In genomic region chr8:105164272-105164902, GRCm38 (mm10) we compare ENCODE assay signal across 12 mouse cellular contexts. TPM values are rescaled to one million over a fixed set of nuclear protein-coding genes. Genes with fewer than 3 reads are reported as not detected.
DNase-seq lines count a peak whose midpoint lies in the region; ATAC-seq and TF ChIP-seq lines count a peak whose summit lies in the region.
"Had no signal": no experiment of that assay in that cellular context is flagged by ENCODE, and none has a peak within 500 bp of the region (broad histone marks: within the 10 kb centered on the region; RNA-seq: fewer than 3 reads in every experiment).

No protein-coding gene starts in this region.

- intact Hi-C loops in heart, postnatal 25 days (cut with DNase I), result no loop called here

- TF ChIP-seq CTCF in olfactory bulb, adult 2 months (IDR thresholded peaks at IDR 0.05; ENCODE audit: insufficient read depth, low read depth, low read length), result no peak

- H3K4me3 ChIP-seq in heart, embryonic 10.5 days, result no peak overlapping the region
- H3K4me3 ChIP-seq in lung, embryonic 15.5 days, result no peak overlapping the region
- H3K4me3 ChIP-seq in embryonic facial prominence, embryonic 14.5 days (ENCODE audit: low read depth, low read length), result no peak overlapping the region
- no peak overlapping the region for H3K4me3 ChIP-seq in olfactory bulb, adult 2 months (ENCODE audit: insufficient read depth, low read depth, low read length)
- H3K4me3 ChIP-seq: forebrain, embryonic 13.5 days; liver, embryonic 15.5 days had no signal

- no peak for DNase-seq in heart, embryonic 10.5 days (ENCODE audit: low spot score)
- DNase-seq in heart, postnatal 25 days (ENCODE audit: low spot score), result no peak
- no peak for DNase-seq in lung, postnatal 36 days
- DNase-seq in embryonic facial prominence, embryonic 14.5 days (ENCODE audit: low spot score), result peak; percentile 83
- DNase-seq in thymus, postnatal 36 days, result no peak
- no peak for DNase-seq in ovary, postnatal 36 days (ENCODE audit: low spot score)

- TF ChIP-seq POLR2A in olfactory bulb, adult 2 months (IDR thresholded peaks at IDR 0.05; ENCODE audit: insufficient read depth, low read depth, low read length), result no peak

- H3K4me2 ChIP-seq in lung, embryonic 15.5 days, result no peak overlapping the region
- peak overlapping the region; percentile 39 for H3K4me2 ChIP-seq in embryonic facial prominence, embryonic 14.5 days (ENCODE audit: low read depth, low read length)
- H3K4me2 ChIP-seq: forebrain, embryonic 13.5 days; liver, embryonic 15.5 days had no signal

- no peaks in the 10 kb centered on the region for H3K27me3 ChIP-seq in heart, embryonic 10.5 days (ENCODE audit: insufficient read depth, poor library complexity, severe bottlenecking)
- no peaks in the 10 kb centered on the region for H3K27me3 ChIP-seq in lung, embryonic 15.5 days
- no peaks in the 10 kb centered on the region for H3K27me3 ChIP-seq in embryonic facial prominence, embryonic 14.5 days (replicated peaks; ENCODE audit: control insufficient read depth, insufficient read depth, low read length)
- H3K27me3 ChIP-seq: forebrain, embryonic 13.5 days had no signal

- no peaks in the 10 kb centered on the region for H3K9me3 ChIP-seq in heart, embryonic 10.5 days
- no peaks in the 10 kb centered on the region for H3K9me3 ChIP-seq in lung, embryonic 15.5 days
- no peaks in the 10 kb centered on the region for H3K9me3 ChIP-seq in embryonic facial prominence, embryonic 14.5 days (ENCODE audit: control insufficient read depth, low read length)
- H3K9me3 ChIP-seq: forebrain, embryonic 13.5 days; liver, embryonic 15.5 days had no signal

- ATAC-seq in lung, embryonic 15.5 days (ENCODE audit: borderline replicate concordance, extremely low read depth, low FRiP score, low TSS enrichment), result no peak
- peak; percentile 75 for ATAC-seq in embryonic facial prominence, embryonic 14.5 days (ENCODE audit: low read depth)
- ATAC-seq: forebrain, embryonic 13.5 days; midbrain, embryonic 16.5 days had no signal

- no peak overlapping the region for H3K9ac ChIP-seq in lung, embryonic 15.5 days
- no peak overlapping the region for H3K9ac ChIP-seq in embryonic facial prominence, embryonic 14.5 days (ENCODE audit: low read depth, low read length)
- H3K9ac ChIP-seq: forebrain, embryonic 13.5 days; liver, embryonic 15.5 days had no signal

- H3K27ac ChIP-seq in heart, embryonic 10.5 days, result peak overlapping the region; percentile 65
- H3K27ac ChIP-seq in lung, embryonic 15.5 days, result 0 out of 2 replicates have a peak overlapping the region, but pooled peaks have one; percentile 1
- peak overlapping the region; percentile 90 for H3K27ac ChIP-seq in embryonic facial prominence, embryonic 14.5 days (replicated peaks; ENCODE audit: low read depth, low read length)
- 0 out of 2 replicates have a peak overlapping the region, but pooled peaks have one; percentile 4 for H3K27ac ChIP-seq in olfactory bulb, adult 2 months (ENCODE audit: insufficient read depth, low read depth, low read length)
- H3K27ac ChIP-seq: forebrain, embryonic 13.5 days; liver, embryonic 15.5 days had no signal

- no peaks in the 10 kb centered on the region for H3K36me3 ChIP-seq in heart, embryonic 10.5 days
- H3K36me3 ChIP-seq in lung, embryonic 15.5 days, result no peaks in the 10 kb centered on the region
- no peaks in the 10 kb centered on the region for H3K36me3 ChIP-seq in embryonic facial prominence, embryonic 14.5 days (ENCODE audit: control insufficient read depth, insufficient read depth, low read length)
- H3K36me3 ChIP-seq: liver, embryonic 15.5 days had no signal

- H3K4me1 ChIP-seq in heart, embryonic 10.5 days, result peaks cover 17% of the 10 kb centered on the region
- peaks cover 15% of the 10 kb centered on the region; the same call in 1 of the 2 replicates for H3K4me1 ChIP-seq in lung, embryonic 15.5 days
- H3K4me1 ChIP-seq in embryonic facial prominence, embryonic 14.5 days (ENCODE audit: control insufficient read depth, insufficient read depth, low read length), result peaks cover 35% of the 10 kb centered on the region
- peaks cover 13% of the 10 kb centered on the region for H3K4me1 ChIP-seq in olfactory bulb, adult 2 months (ENCODE audit: control insufficient read depth, insufficient read depth, low read length)
- H3K4me1 ChIP-seq: liver, embryonic 15.5 days had no signal

- 17% methylated on average over 6 of the region's 6 CpGs for WGBS in heart, embryonic 10.5 days
- WGBS in lung, embryonic 15.5 days, result 19% methylated on average over 5 of the region's 6 CpGs
- 5% methylated on average over 5 of the region's 6 CpGs for WGBS in embryonic facial prominence, embryonic 14.5 days
- WGBS in olfactory bulb, adult 2 months, result 33% methylated on average over 6 of the region's 6 CpGs

RNA-seq across cellular contexts. Expression of gene Cbfb, which starts 6.1 kb away (rescaled TPM):
- polyA plus RNA-seq in heart, embryonic 10.5 days (2016; fragmentation: Nextera tagmentation; extraction: Ambion mirVana), result 47.5 and 59.6 TPM in 2 replicates
- 10 to 100 TPM; 20.2 to 26.8 TPM for total RNA-seq in heart, postnatal 25 days (2021)
- 62.9 and 63.3 TPM in 2 replicates for polyA plus RNA-seq in lung, embryonic 15.5 days (2015; fragmentation: Nextera tagmentation; extraction: Ambion mirVana)
- 104 and 112 TPM in 2 replicates for polyA plus RNA-seq in embryonic facial prominence, embryonic 14.5 days (2014; fragmentation: Nextera tagmentation; extraction: Ambion mirVana)
- polyA plus RNA-seq in olfactory bulb, adult 2 months (2012; ENCODE audit: insufficient read depth, insufficient read length, low replicate concordance, missing spikeins), result not detected in 2 replicates

RNA-seq across cellular contexts. Expression of gene Ces4a, which starts 32.8 kb away (rescaled TPM):
- polyA plus RNA-seq in heart, embryonic 10.5 days (2016; fragmentation: Nextera tagmentation; extraction: Ambion mirVana), result not detected in 2 replicates
- not detected for total RNA-seq in heart, postnatal 25 days (2021)
- polyA plus RNA-seq in lung, embryonic 15.5 days (2015; fragmentation: Nextera tagmentation; extraction: Ambion mirVana), result not detected in 2 replicates
- not detected in 2 replicates for polyA plus RNA-seq in embryonic facial prominence, embryonic 14.5 days (2014; fragmentation: Nextera tagmentation; extraction: Ambion mirVana)
- polyA plus RNA-seq in olfactory bulb, adult 2 months (2012; ENCODE audit: insufficient read depth, insufficient read length, low replicate concordance, missing spikeins), result not detected in 2 replicates
- polyA plus RNA-seq: heart, embryonic 16.5 days; liver, embryonic 15.5 days; midbrain, embryonic 16.5 days had no signal

Comparison
In these comparisons a context has a peak if more than half of its experiments do, and no peak if none do; other contexts are left out.
1. H3K27ac ChIP-seq: peak in every context shown above with its lines; median percentile 90 in embryonic facial prominence, embryonic 14.5 days; 65 in heart, embryonic 10.5 days; 4 in olfactory bulb, adult 2 months; 1 in lung, embryonic 15.5 days.